Mouse (Mus musculus) MEL (cell line): ENCODE data around the gene Fam111a.

Source experiments
- CHD2 ChIP-seq: IDR thresholded peaks from 2 replicates; pipeline ENCODE4 v1.6.1; 2011; ENCODE audit warnings: low read length, improper control_type of control experiment
- CTCF ChIP-seq, 3 experiments: IDR thresholded peaks in 2 of 3; conservative IDR thresholded peaks in 1 of 3; 2 replicates each; pipeline ENCODE4 v1.5.1; 2011 to 2012; ENCODE audit warnings: low read length in 3 of 3, low read depth in 2 of 3, mild to moderate bottlenecking in 2 of 3, improper control_type of control experiment in 1 of 3, inconsistent platforms in 1 of 3, mixed read lengths in 1 of 3, moderate library complexity in 1 of 3; ENCODE audit not compliant: control insufficient read depth in 1 of 3, insufficient read depth in 1 of 3, poor library complexity in 1 of 3, severe bottlenecking in 1 of 3
- GATA1 ChIP-seq: IDR thresholded peaks from 2 replicates; pipeline ENCODE4 v1.6.1; 2011; ENCODE audit warnings: low read depth, low read length, improper control_type of control experiment
- HCFC1 ChIP-seq: IDR thresholded peaks from 2 replicates; pipeline ENCODE4 v1.6.1; 2012; ENCODE audit warnings: low read depth, mild to moderate bottlenecking, inconsistent platforms, low read length, improper control_type of control experiment, moderate library complexity
- POLR2A ChIP-seq, 2 experiments: IDR thresholded peaks; 2 replicates each; pipeline ENCODE4 v1.6.1; 2011 to 2012; ENCODE audit warnings: low read length in 2 of 2, mild to moderate bottlenecking in 2 of 2, control low read depth in 1 of 2, improper control_type of control experiment in 1 of 2, low read depth in 1 of 2, moderate library complexity in 1 of 2; ENCODE audit not compliant: control insufficient read depth in 1 of 2, insufficient read depth in 1 of 2, poor library complexity in 1 of 2
- POLR2AphosphoS5 ChIP-seq: IDR thresholded peaks from 2 replicates; pipeline ENCODE4 v1.6.1; 2012; ENCODE audit warnings: low read depth, borderline replicate concordance, mild to moderate bottlenecking, inconsistent platforms, low read length, moderate library complexity, mixed read lengths
- SIN3A ChIP-seq: IDR thresholded peaks from 2 replicates; pipeline ENCODE4 v1.6.1; 2012; ENCODE audit warnings: low read length, improper control_type of control experiment, inconsistent platforms
- USF1 ChIP-seq: IDR thresholded peaks from 2 replicates; pipeline ENCODE4 v1.6.1; 2014; ENCODE audit warnings: low read depth, mild to moderate bottlenecking, inconsistent platforms, low read length, improper control_type of control experiment, moderate library complexity

GRCm38 (mm10) chr19:12537168-12537567 is 8.4 kb upstream of the Fam111a start:
- TF ChIP-seq CTCF (IDR thresholded peaks at IDR 0.05 in 2 of 3, conservative IDR thresholded peaks at IDR 0.05 in 1 of 3; ENCODE audit: control insufficient read depth in 1 of 3, insufficient read depth in 1 of 3, low read depth in 2 of 3, low read length in 3 of 3, poor library complexity in 1 of 3, severe bottlenecking in 1 of 3) (no peak), POLR2A (IDR thresholded peaks at IDR 0.05; ENCODE audit: control insufficient read depth in 1 of 2, insufficient read depth in 1 of 2, low read depth in 1 of 2, low read length in 2 of 2, poor library complexity in 1 of 2) (no peak), POLR2AphosphoS5 (no peak), GATA1 (no peak), CHD2 (no peak), USF1 (no peak), HCFC1 (no peak), SIN3A (no peak)
